Mouse (Mus musculus): ENCODE measurements around the gene Psenen. TPM values are rescaled to one million over a fixed set of nuclear protein-coding genes. Genes with fewer than 3 reads are reported as not detected.

Gene Psenen
- total RNA-seq, 2 experiments from 2014 or later, result 79.9 to 92.3 TPM

GRCm38 (mm10) chr7:30515003-30515760, 48.2 kb downstream of the Psenen start:
- Histone ChIP-seq H3K4me3 (no peak overlapping the region), H3K27ac (no peak overlapping the region)
- no peak for TF ChIP-seq CTCF (conservative IDR thresholded peaks at IDR 0.05)
- no peak for DNase-seq (ENCODE audit: low spot score in 2 of 2)

Small RNA genes within 50 kb of the gene (microRNA-seq; reads per million reads assigned to microRNA genes)
- gene Gm38670 (0.96 to 1.1 reads per million in 2 experiments), gene Mir3569 (0 to 0.92 reads per million in 2 experiments)

Other genes with a start within 250 kb of the Psenen start
- 10 to 100 TPM in 1 of 2 experiments, 1 to 10 TPM in 1; 9.4 to 14.2 TPM for gene Syne4, start 248.8 kb downstream of the Psenen start, total RNA-seq (2021)
- gene E130208F15Rik, start 241.9 kb downstream of the Psenen start, total RNA-seq (2021), result under 1 TPM; 0.41 to 0.81 TPM
- 1 to 10 TPM; 6.7 to 7.3 TPM for gene Sdhaf1, start 239.7 kb downstream of the Psenen start, total RNA-seq (2021)
- gene Lrfn3, start 200.9 kb downstream of the Psenen start, total RNA-seq (2021), result 10 to 100 TPM; 32.4 to 34.6 TPM
- gene Tyrobp, start 149.9 kb downstream of the Psenen start, total RNA-seq (2021), result 10 to 100 TPM; 26.7 to 32.6 TPM
- gene Hcst, start 143.8 kb downstream of the Psenen start, total RNA-seq (2021), result 1 to 10 TPM in 1 of 2 experiments, not detected in 1; 1.5 TPM
- 1 to 10 TPM; 2.8 to 3.0 TPM for gene Nfkbid, start 141.9 kb downstream of the Psenen start, total RNA-seq (2021)
- 1,000 to 10,000 TPM; 1,283 to 1,305 TPM for gene Aplp1, start 118.1 kb downstream of the Psenen start, total RNA-seq (2021)
- gene Kirrel2, start 105.9 kb downstream of the Psenen start, total RNA-seq (2021), result 10 to 100 TPM; 15.0 to 20.4 TPM
- gene Nphs1, start 105.3 kb downstream of the Psenen start, total RNA-seq (2021), result 1 to 10 TPM; 1.2 to 1.3 TPM
- not detected for gene Prodh2, start 70.0 kb downstream of the Psenen start, total RNA-seq (2021)
- 100 to 1,000 TPM; 101 to 119 TPM for gene Arhgap33, start 28.6 kb downstream of the Psenen start, total RNA-seq (2021)
- 1 to 10 TPM; 2.7 to 4.8 TPM for gene Hspb6, start 11.4 kb downstream of the Psenen start, total RNA-seq (2021)
- 1 to 10 TPM; 4.0 to 4.1 TPM for gene Proser3, start 11.3 kb downstream of the Psenen start, total RNA-seq (2021)
- 10 to 100 TPM; 45.5 to 47.6 TPM for gene Lin37, start 3.8 kb downstream of the Psenen start, total RNA-seq (2021)
- gene U2af1l4, start 326 bp downstream of the Psenen start, total RNA-seq (2021), result 10 to 100 TPM; 71.4 to 90.8 TPM
- 10 to 100 TPM in 1 of 2 experiments, 1 to 10 TPM in 1; 9.0 to 11.4 TPM for gene Gm49396, start 283 bp downstream of the Psenen start, total RNA-seq (2021)
- gene Igflr1, start 1.8 kb upstream of the Psenen start, total RNA-seq (2021), result 1 to 10 TPM; 6.4 to 6.5 TPM
- 10 to 100 TPM; 49.8 to 57.5 TPM for gene Kmt2b, start 25.1 kb upstream of the Psenen start, total RNA-seq (2021)
- gene Zbtb32, start 35.3 kb upstream of the Psenen start, total RNA-seq (2021), result not detected
- under 1 TPM in 1 of 2 experiments, not detected in 1; 0.69 TPM for gene Upk1a, start 49.2 kb upstream of the Psenen start, total RNA-seq (2021)
- 100 to 1,000 TPM; 552 to 568 TPM for gene Cox6b1, start 62.5 kb upstream of the Psenen start, total RNA-seq (2021)
- not detected for gene Etv2, start 72.2 kb upstream of the Psenen start, total RNA-seq (2021)
- gene Rbm42, start 86.7 kb upstream of the Psenen start, total RNA-seq (2021), result 10 to 100 TPM; 69.5 to 72.6 TPM
- 1 to 10 TPM; 6.6 to 6.8 TPM for gene Haus5, start 101.4 kb upstream of the Psenen start, total RNA-seq (2021)
- gene Pmis2, start 108.0 kb upstream of the Psenen start, total RNA-seq (2021), result not detected
- not detected for gene 2200002J24Rik, start 135.3 kb upstream of the Psenen start, total RNA-seq (2021)
- under 1 TPM; 0.38 to 0.47 TPM for gene Atp4a, start 148.6 kb upstream of the Psenen start, total RNA-seq (2021)
- gene Tmem147, start 165.9 kb upstream of the Psenen start, total RNA-seq (2021), result 100 to 1,000 TPM; 108 to 112 TPM
- not detected for gene Gapdhs, start 180.1 kb upstream of the Psenen start, total RNA-seq (2021)
- gene Sbsn, start 187.8 kb upstream of the Psenen start, total RNA-seq (2021), result 1 to 10 TPM; 4.9 to 6.1 TPM
- gene Dmkn, start 200.1 kb upstream of the Psenen start, total RNA-seq (2021), result under 1 TPM; 0.56 to 1.00 TPM
- not detected for gene Krtdap, start 224.3 kb upstream of the Psenen start, total RNA-seq (2021)

Measured in layer of hippocampus, adult 2 months (tissue).